Mouse (Mus musculus): ENCODE data around the gene Cyb5r1.
A peak's percentile ranks its signal among the peaks of the same experiment; 100 is the strongest.

The Cyb5r1 gene

DNA sequence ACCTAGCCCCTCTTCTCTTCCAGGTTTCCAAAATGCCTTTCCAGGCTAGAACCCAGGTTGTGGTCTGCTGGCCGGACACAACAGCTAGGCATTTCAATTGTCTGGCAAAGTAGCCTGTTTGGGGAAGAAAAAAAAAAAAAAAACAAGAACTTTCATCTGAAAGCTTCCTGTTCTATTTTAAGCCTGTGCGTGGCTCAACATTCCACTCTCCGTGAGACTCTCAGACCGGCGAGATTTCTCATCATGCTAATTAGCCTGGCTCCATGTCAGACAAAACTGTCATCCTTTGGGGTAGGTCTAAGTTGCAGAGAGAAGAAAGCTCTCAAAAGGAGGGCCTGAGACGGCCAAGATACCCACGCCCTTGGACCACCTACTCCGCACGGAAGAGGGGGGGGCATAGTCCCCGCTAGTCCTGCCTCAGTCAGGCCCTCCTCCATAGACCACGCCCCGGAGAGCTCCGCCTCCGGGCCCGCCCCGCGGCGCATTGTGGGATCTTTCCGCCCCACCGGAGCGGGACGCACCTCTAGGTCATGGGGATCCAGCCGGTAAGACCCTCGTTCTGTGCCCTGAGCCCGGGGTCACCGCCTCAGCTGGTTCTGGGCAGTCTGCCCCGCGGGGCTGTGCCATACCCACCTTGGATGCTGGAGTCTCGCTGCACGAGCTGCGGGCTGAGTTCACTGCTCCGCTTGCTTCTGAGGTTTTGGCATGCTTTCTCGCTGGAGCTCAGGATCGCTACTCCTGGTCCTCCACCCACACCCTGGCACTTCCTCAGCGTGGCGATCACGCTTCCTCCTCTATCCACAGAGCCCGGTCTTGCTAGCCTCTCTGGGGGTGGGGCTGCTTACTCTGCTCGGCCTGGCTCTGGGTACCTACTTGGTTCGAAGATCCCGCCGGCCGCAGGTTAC lies at the start of gene Cyb5r1:
Gene Cyb5r1, plus strand, starts transcription at position 51 of the 905 bp plus-strand sequence.
- peak; percentile 98 for DNase-seq (ENCODE audit: low read depth, low spot score)

DNA sequence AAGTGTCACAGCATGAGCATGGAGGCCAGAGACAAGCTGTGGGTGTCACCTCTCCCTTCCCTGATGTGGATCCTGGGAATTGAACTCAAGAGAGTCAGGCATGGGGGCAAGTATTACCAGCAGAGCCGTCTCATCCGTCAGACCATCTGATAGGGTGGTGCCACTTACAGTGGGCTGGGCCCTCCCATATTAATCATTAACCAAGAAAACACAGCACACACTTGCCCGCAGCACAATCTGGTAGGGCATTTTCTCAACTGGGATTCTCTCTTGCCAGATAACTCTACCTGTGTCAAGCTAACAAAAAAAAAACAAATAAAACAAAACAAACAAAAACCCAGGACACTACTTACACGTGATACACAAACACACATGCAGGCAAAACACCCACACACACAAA lies 47.9 kb upstream of the Cyb5r1 start:
- no peak for DNase-seq (ENCODE audit: low read depth, low spot score)

DNA sequence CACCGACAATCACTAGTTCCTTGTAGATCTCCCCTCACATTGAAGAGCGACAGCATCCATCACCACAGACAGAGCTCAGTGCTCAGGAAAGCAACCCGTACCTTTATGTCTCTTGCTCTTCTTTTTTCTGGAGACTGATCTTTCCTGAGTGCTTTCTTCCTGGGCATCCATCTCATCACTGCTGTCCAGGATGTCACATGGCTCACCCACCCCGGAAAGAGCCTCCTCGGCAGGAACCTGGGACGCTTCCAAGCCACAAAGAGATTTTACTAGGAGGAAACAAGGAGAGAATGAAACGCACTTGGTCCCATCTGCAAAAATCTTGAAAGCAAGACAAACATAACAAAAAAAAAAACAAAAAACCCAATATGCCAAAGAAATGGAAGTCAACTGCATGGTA lies 44.7 kb upstream of the Cyb5r1 start:
- DNase-seq (ENCODE audit: low read depth, low spot score): no peak

DNA sequence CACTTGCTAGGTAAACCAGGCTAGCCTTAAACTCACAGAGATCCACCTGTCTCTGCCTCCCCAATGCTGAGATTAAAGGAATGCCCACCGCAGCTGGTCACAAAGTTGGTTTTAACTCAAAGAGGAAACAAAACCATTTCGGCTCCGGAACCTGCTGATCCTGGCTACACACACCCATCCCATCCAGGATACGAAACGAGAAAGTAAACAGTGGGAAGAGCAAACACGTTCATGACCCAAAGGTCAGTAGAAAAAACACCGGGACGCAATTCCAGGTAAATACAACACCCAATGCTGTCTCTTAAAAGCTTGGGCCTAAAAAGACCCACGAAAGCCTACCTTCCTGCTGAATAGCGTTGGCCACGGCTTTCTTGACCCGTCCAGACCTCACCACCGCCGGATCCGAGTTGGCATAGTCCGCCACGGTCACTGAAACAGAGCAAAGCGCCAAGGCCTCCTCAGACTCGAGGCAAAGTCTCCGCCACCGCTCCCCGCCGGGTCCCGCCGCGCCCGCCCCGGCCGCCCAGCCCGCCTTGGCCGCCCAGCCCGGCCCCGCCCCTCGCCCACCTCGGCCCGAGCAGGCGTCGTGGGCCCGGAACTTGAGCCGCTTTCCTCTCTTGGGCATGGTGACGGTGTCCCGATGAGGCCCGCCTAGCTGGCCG lies 44.0 kb upstream of the Cyb5r1 start:
- DNase-seq (ENCODE audit: low read depth, low spot score): no peak

DNA sequence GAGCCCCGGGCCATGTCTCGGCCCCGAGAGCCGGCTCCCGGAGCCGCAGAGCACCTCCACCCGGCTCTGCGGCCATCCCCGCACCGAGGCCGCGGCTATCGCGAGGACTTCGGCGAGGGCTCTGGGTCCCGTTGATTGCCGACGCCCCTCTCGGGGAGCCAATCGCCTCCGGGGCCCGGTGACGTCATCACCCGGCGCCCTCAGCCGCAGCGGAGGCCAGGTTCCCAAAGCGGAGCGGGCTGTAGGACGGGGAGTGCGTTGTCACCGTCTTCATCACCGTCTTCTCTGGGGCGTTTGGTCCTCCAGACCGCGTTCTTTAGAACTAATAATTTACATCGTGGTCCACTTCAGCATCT lies 43.5 kb upstream of the Cyb5r1 start, which contains the start of gene Tmem183a:
Gene Tmem183a, minus strand, starts transcription at position 123 of the 356 bp plus-strand sequence.
- peak; percentile 96 for DNase-seq (ENCODE audit: low read depth, low spot score)

DNA sequence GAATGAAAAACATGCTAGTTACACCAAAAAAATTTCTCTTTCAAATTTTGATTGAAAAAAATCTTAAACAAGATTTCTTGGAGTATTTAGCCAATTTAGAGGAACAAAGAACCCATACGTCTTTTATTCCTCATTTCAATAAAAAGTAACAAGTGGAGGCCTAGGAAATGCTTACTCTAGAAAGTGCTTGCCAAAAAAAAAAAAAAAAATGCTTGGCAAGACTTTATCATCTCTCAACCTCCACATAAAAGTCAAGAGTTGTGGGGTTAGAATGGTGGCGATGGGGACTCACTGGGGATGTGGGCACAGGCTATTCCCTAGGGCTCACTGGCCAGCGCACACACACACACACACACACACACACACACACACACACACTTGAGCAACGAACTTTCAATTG lies 42.2 kb upstream of the Cyb5r1 start:
- no peak for DNase-seq (ENCODE audit: low read depth, low spot score)

DNA sequence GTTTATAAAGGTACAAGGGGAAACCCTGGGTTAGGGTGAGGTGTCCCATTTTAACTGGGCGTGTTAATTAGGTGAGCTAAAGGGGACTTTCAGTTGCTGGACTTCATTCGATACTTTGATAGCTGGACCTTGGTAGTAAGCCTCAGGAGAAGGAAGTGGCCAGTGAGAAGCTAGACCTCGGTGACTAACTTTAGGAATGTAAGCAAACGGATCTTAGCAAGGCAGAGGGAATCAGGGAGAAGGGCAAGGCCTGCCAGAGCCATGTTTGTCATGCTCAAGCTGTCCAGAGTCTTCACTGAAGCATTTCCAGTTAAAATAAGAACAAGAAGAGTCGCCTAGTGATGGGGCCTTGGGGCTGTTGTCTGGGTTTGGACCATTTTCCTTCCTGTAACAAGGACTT lies 39.9 kb upstream of the Cyb5r1 start:
- no peak for DNase-seq (ENCODE audit: low read depth, low spot score)

DNA sequence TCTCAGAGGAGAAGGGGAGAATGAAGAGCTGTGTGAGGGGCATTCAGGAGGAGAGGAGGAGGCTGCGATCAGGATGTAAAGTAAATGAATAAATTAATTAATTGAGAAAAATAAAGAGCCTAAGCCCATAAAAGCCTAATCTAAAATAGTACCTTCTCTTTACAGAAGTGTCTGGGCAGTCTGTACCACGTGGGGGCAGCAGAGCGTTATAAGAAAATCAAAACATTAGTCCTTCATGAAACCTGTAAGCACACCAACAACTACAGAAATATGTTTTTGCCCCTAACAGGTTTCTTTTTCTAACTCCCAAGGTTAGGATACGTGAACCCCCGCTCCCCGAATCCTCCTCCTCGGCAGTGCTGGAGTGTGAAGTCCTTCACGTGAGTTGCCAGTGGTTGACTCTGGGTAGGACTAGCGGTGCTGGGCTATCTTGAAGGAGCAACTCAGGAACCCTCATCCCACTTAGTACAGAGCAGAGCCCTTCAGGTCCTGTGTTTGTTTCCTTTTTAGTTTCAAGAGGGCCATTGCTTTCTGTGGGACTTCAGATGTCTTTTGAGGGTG lies 36.5 kb upstream of the Cyb5r1 start:
- peak; percentile 76 for DNase-seq (ENCODE audit: low read depth, low spot score)

DNA sequence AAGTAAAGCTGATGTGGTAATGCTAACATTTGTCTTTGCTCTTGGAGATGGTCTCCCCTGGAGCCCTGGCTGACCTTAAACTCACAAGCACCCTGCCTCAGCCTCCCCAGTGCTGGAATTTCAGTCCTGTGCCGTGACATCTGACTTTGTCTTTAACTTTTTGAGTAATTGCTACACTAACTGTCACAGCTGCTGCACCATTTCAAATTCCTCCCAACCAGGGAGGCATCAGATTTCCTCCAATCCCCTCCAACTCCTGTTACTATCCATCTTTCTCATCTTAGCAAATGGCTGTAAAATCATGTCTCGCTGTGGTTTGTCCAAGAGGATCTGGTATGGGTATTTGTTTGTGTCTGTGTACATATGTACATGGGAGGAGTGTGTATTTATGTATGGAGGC lies 31.2 kb upstream of the Cyb5r1 start:
- no peak for DNase-seq (ENCODE audit: low read depth, low spot score)

DNA sequence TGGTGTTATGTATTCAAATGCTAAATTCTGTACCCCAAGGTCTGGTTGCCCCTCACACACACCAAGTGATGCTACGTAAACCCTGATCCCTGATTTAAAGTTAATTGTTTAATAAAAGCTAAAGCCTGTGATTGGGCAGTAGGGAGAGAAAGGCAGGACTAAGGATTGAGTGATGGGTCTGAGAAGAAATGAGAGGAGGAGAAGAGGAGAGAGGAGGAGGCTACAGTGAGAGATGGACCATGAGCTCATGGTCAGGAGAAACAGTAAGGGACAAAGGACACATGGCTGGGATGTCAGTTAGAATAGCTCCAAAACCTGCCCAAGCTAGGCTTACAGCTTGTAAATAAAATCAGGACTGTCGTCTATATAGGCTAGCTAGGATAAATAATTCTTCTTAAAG lies 24.3 kb upstream of the Cyb5r1 start:
- DNase-seq (ENCODE audit: low read depth, low spot score): no peak

DNA sequence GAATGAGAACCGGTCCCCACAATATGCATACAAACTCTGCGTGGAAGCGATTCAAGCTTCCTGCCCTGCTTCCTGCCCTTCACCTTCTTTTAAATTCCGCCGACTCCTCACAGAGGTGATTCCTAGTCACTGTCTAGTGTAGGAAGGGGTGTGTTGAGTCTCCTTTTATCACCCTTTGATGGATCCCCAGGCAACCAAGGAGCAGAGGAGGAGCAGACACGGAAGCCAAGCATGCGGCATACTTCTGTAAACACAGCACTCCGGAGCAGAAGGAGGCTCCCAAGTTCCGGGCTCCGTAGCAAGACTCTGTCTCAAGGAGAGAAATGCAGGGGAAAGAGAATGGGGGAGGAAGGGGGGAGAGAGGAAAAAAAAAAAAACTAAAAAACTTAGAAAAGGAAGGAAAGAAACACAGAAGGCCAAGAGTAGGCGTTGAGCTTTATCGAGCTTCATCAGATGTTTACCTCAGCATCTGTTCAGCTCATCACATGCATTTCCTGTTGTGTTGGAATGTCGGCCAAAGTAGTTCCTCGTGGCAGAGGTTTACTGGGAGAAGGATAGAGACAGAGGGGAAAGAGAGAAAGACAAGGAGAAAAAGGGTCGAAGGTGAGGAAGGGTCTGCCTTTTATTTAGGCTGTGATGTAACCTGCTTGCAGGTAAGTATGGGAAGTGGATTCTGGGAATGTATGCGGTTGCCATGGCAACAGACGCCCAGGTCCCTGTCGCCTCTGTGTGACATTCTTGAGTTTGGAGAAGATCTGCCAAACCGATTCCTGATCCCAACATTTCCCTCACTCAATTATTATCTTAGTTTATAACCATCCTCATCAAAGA lies 23.3 kb upstream of the Cyb5r1 start:
- DNase-seq (ENCODE audit: low read depth, low spot score): peak; percentile 90

DNA sequence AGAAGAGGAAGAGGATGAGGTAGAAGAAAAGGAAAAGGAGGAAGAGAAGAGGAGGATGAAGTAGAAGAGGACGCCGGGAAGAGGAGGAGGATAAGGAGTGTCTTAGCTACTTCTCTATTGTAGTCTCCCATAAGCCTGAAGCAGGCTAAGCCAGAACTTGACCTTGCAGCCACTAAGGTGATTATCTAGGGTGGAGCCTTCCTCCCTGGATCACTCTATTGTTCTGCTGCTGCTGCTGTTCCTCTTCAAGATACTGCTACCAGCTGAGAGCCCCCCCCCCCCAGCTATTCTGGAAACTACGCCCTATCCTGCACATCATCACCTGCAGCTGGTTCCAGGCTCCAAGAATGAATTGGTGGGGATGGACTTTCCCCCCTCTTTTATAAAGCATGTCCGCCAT lies 20.8 kb upstream of the Cyb5r1 start:
- DNase-seq (ENCODE audit: low read depth, low spot score): peak; percentile 96

DNA sequence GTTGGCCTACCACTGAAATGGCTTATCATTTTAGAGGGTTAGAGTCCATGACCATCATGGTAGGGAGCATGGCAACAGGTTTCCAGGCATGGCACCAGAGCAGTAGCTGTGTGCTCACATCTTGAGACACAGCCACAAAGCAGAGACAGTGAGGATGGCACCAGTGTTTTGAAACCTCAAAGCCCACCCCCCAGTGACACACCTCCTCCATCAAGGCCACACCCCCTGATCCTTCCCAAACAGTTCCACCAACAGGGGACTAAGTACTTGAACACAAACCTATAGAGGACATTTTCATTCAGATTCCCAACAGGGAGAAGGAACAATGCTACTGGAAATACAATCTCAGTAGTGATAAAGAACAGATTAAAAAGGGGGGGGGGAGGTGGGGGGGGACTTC lies 20.2 kb upstream of the Cyb5r1 start:
- DNase-seq (ENCODE audit: low read depth, low spot score): peak; percentile 81

DNA sequence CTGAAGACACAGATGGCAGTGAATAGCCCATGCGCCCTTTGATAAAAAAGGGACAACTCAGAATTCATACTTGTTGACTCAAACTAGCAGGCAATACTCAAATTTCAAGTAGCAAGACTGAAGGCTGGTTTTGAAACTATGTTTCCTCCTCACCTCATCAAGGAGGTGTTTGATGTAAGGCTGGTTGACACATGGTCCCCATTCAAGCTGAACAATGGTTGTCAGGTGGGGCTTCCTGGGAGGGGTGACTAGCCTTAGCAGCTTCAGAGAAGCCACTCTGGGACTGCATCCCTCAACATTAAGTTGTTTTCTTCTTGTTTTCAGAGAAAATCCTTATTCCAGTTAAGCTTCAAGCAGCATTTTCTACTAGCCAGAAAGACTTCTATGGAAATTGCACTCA lies 19.7 kb upstream of the Cyb5r1 start, which contains the start of gene 4933406M09Rik:
Gene 4933406M09Rik, plus strand, starts transcription at position 275 of the 400 bp plus-strand sequence.
- peak; percentile 66 for DNase-seq (ENCODE audit: low read depth, low spot score)

DNA sequence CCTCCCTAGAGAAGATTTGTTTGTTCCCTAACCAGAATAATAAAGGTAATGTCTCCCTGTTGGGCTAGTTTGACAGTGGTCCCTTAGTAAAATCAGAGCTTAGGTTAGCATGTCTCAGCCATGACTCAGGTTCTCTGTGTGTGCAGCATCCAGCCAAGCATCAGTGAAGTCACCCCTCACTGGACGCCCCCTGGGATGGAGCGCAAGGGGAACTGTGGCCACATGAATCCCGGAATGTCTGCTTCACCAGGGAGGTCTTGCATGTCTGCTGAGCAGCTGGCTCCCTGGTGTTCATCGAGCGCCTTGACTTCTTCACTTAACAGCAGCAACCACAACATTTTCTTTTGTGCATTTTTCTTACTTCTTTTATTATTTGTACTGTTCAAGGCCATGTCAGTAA lies 11.5 kb upstream of the Cyb5r1 start:
- DNase-seq (ENCODE audit: low read depth, low spot score): no peak

DNA sequence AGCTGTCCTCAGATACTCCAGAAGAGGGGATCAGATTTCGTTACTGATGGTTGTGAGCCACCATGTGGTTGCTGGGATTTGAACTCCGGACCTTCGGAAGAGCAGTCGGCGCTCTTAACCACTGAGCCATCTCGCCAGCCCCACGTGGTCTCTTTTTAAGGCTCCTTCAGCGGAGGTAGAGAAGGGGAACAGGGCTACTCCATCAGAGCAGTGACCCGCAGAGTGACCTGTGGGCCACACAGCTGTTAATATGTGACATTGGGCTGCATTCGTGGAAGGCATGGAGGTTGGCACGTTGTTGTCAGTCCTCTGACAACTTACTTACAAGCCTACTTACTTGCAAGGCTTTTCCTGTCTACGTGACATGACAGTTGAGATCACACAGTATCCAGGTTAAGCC lies 7.1 kb upstream of the Cyb5r1 start:
- DNase-seq (ENCODE audit: low read depth, low spot score): no peak

DNA sequence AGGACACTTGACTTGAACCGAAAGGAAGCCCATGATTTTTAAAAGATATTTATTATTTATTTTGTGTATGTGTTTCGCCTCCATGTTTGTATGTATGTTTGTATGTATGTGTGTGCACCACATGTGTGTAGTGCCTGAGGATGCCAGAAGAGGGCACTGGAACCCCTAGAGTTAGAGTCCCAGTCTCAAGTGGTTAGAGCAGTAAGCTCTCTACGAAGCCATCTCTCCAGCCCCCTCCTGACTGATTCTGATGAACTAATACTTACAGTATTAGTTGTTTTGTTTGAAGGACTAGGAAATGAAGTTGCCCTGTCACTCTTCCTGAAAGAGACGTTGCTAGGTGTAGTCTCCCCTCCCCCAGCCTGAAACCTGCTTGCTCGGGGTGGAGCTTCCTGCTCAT lies 5.6 kb upstream of the Cyb5r1 start:
- peak; percentile 95 for DNase-seq (ENCODE audit: low read depth, low spot score)

DNA sequence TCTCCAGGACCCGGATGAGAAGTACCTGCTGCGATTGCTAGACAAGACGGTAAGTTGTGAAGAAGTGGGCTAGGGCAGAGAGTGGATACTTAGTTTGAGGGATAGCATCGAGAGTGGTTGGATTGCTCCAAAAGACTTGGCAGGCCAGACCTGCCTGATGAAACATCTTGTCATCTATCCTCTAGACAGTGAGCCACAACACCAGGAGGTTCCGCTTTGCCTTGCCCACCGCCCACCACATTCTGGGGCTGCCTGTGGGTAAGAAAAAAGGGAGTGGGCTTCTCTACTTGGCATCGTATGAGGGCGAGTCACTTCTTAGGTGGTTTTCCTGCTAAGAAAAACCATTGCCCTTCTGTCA lies 1.0 kb downstream of the Cyb5r1 start:
- no peak for DNase-seq (ENCODE audit: low read depth, low spot score)

DNA sequence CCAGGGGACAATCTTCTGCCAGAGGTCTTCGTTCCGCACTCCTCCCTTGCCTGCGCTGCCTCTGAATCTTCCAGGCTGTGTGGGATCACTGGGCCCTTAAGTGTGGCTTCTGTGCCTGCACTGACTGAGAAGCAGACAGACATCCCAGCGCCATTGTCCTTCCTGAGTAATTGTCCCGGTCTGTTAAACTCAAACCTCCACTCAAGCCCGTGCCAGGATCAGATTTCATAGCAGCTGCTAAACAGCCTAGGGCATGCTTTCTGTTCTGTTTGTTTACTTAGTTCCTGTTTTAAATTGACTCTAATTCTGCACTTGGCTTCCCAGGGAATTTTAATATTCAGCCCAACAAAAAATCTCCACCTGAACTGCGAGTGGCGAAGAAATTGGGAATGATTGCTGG lies 2.7 kb downstream of the Cyb5r1 start:
- no peak for DNase-seq (ENCODE audit: low read depth, low spot score)

DNA sequence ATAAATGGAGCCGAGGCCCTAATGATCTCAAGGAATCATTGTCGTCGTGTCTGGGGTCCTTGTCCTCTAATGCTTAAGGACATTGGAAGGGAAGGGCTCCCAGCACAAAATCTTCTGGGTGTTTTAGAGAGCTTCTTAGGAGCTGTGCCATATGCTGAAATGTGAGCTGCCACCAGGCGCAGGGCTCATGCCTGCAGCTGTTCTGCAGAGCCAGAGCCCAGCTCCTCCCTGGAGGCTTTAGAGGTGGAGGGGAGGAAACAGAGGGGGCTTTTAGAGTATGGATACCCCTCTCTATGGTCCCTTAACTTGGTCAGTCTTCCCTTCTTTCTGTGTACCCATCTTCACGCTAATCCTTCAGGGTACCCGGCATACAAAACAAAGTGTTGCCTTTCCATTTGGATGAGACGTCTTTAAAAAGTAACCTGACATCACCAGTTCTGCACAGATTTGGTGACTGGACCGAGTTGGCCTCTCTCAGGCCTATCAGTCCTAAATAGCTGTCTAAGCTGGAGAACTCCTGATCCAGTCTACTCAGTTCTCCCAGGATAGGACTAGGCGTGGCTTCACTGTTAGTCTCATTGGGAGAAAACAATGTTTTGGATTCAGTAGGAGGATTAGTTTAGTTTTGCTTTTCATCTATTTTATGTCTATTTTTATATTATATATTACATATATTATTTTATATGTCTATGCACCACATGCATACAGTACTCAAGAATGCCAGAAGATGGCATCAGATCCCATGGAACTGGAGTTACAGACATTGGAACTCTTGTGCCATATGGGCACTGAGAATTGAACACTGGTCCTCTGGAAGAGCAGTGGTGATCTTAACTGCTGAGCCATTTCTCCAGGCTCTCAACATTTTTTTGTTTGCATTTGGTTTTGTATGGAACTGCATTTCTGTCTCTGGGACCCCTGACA lies 6.6 kb downstream of the Cyb5r1 start:
- DNase-seq (ENCODE audit: low read depth, low spot score): peak; percentile 47

DNA sequence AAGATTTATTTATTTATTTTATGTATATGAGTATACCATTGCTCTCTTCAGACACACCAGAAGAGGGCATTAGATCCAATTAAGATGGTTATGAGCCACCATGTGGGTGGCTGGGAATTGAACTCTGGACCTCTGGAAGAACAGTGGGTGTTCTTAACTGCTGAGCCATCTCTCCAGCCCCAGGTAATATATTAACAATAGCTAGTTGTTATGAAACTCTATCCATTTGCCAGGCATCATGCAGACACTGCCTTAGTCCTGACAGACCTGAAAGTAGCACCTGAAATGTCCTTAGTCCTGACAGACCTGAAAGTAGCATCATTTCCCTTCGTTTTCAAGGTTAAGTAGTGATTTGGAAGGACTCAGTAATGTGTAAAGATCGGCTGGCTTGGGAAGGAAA lies 8.7 kb downstream of the Cyb5r1 start:
- DNase-seq (ENCODE audit: low read depth, low spot score): no peak

Data from ES-CJ7 (cell line).